Mouse (Mus musculus) forebrain, embryonic 13.5 days (tissue): Measurements from ENCODE around the gene Olfr202. TPM values are rescaled to one million over a fixed set of nuclear protein-coding genes. Genes with fewer than 3 reads are reported as not detected.
"Not testable (repeated sequence)": the region's sequence is repeated elsewhere in the genome, so short reads cannot be mapped to it uniquely, and the experiment has no call there.

Source experiments
- ATAC-seq: fragments of 200-750 bp; cut with Nextera tagmentation; 2 replicates; pipeline ENCODE4 v1.8.0; 2017
- H3K27ac ChIP-seq: fragments of 300-500 bp; sonication (generic); 2 replicates; pipeline ENCODE4 v1.5.1; 2015; ENCODE audit warnings: inconsistent platforms, mild to moderate bottlenecking, moderate library complexity
- H3K27me3 ChIP-seq: fragments of 300-500 bp; sonication (generic); 2 replicates; pipeline ENCODE4 v1.6.1; 2015; ENCODE audit warnings: mild to moderate bottlenecking, inconsistent platforms
- H3K36me3 ChIP-seq: fragments of 300-500 bp; sonication (generic); 2 replicates; pipeline ENCODE4 v1.6.1; 2015; ENCODE audit warnings: mild to moderate bottlenecking, inconsistent platforms; ENCODE audit not compliant: poor library complexity, severe bottlenecking
- H3K4me1 ChIP-seq: fragments of 300-500 bp; sonication (generic); 2 replicates; pipeline ENCODE4 v1.6.1; 2015; ENCODE audit warnings: inconsistent platforms
- H3K4me2 ChIP-seq: fragments of 300-500 bp; sonication (generic); 2 replicates; pipeline ENCODE4 v1.6.1; 2015; ENCODE audit warnings: inconsistent platforms, mild to moderate bottlenecking, moderate library complexity
- H3K4me3 ChIP-seq: fragments of 300-500 bp; sonication (generic); 2 replicates; pipeline ENCODE4 v1.5.1; 2015; ENCODE audit warnings: mild to moderate bottlenecking, inconsistent platforms
- H3K9ac ChIP-seq: fragments of 300-500 bp; sonication (generic); 2 replicates; pipeline ENCODE4 v1.6.1; 2015; ENCODE audit warnings: mild to moderate bottlenecking, inconsistent platforms
- H3K9me3 ChIP-seq: fragments of 300-500 bp; sonication (generic); replicated peaks from 2 replicates; pipeline ENCODE4 v1.6.1; 2016; ENCODE audit warnings: inconsistent platforms
- WGBS: fragments of 180-500 bp; shearing (Covaris S2); methylation state at CpG from one replicate; pipeline ENCODE4 v1.1.7; 2015; 5-methylcytosine and 5-hydroxymethylcytosine counted together
- polyA plus RNA-seq: library from polyadenylated mRNA; unstranded; fragments of >200 nt; fragmentation: Nextera tagmentation; extraction: Ambion mirVana; gene quantifications from 2 replicates; pipeline ENCODE4 v1.2.1, GENCODE M21; 2015

The Olfr202 gene
- polyA plus RNA-seq: not detected in 2 replicates

DNA sequence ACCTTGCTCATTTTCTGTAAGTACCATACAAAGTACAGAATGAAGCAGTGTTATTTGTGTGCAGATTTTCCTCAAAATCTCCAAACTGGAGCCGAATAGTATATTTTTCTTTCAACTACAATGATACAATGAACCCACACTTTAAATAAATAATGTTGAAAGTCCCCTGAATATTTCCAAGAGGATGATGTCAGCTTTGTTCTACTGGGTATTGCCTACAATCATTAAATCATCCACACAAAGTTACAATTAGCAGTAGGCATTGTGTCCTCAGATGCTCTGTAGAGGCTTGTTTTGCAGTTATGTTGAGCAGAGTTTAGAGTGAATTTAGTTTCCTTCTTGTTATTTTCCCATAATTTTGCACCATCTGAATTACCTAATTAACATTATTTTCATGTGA is at the start of gene Olfr202:
Gene Olfr202 (minus strand): TSS at position 101 of the 400 bp plus-strand sequence.
- Histone ChIP-seq H3K4me3 (no peak within 1 kb of the TSS), H3K27me3 (no peaks in the 10 kb centered on the region), H3K36me3 (no peaks in the 10 kb centered on the region), H3K9ac (no peak within 1 kb of the TSS), H3K4me2 (no peak within 1 kb of the TSS), H3K27ac (no peak within 1 kb of the TSS), H3K4me1 (no peaks in the 10 kb centered on the region), H3K9me3 (no peaks in the 10 kb centered on the region)
- 84% methylated on average over 1 of the region's 1 CpGs for WGBS
- ATAC-seq: no peak

DNA sequence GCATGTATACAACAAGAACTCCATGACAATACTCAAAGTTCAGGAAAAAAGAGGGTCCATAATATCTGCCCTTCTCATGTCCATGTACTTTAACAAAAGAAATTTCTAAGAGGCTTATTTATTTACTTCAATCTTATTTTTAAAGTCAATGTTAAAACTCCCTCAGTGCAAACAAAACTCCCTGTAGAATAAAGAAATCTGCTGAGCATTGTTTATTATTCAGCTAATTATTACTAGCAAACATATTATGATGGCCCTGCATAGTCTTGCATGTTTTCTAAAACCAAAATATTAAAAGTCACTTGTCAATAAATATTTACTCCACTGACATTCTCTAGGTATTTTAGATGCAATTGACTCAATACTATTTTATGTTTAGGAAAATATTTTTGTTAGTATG is 44.4 kb upstream of the Olfr202 start, which contains the start of gene Olfr205:
Gene Olfr205 (minus strand): TSS at position 101 of the 400 bp plus-strand sequence.
- H3K27ac ChIP-seq: no peak within 1 kb of the TSS
- H3K4me1 ChIP-seq: no peaks in the 10 kb centered on the region
- H3K27me3 ChIP-seq: no peaks in the 10 kb centered on the region
- no peak for ATAC-seq
- H3K36me3 ChIP-seq: no peaks in the 10 kb centered on the region
- H3K4me3 ChIP-seq: no peak within 1 kb of the TSS
- H3K9me3 ChIP-seq: 0 out of 2 replicates have a peak, but pooled peaks cover 3% of the 10 kb centered on the region
- H3K9ac ChIP-seq: no peak within 1 kb of the TSS
- H3K4me2 ChIP-seq: no peak within 1 kb of the TSS

DNA sequence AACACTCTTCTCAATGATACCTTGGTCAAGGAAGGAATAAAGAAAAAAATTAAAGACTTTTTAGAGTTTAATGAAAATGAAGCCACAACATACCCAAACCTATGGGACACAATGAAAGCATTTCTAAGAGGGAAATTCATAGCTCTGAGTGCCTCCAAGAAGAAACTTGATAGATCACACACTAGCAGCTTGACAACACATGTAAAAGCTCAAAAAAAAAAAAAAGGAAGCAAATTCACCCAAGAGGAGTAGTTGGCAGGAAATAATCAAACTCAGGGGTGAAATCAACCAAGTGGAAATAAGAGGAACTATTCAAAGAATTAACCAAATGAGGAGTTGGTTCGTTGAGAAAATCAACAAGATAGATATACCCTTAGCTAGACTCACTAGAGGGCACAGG is 36.7 kb upstream of the Olfr202 start:
- not testable (repeated sequence) for H3K4me3 ChIP-seq, H3K27ac ChIP-seq, ATAC-seq, H3K4me2 ChIP-seq, H3K36me3 ChIP-seq, H3K9ac ChIP-seq, H3K9me3 ChIP-seq, H3K27me3 ChIP-seq, H3K4me1 ChIP-seq
- WGBS: 48% methylated on average over 1 of the region's 1 CpGs

DNA sequence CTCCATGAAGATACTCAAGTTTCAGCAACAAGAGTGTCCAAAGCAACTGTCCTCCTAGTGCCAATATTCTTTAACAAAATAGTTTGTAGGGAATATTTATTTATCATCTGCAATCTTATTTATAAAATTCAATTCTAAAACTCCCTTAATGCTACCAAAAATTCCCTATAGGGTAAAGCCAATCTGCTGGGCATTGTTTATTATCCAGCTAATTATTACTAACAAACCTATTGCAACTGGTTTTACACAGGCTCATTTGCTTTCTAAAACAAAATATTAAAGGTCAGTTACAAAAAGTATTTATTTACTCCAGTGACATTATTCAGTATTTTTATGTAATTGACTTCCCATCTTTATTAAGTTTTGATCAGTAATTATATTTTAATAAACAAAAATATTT is 31.6 kb upstream of the Olfr202 start, which contains the start of gene Olfr204:
Gene Olfr204 (minus strand): TSS at position 101 of the 400 bp plus-strand sequence.
- no peak for ATAC-seq

DNA sequence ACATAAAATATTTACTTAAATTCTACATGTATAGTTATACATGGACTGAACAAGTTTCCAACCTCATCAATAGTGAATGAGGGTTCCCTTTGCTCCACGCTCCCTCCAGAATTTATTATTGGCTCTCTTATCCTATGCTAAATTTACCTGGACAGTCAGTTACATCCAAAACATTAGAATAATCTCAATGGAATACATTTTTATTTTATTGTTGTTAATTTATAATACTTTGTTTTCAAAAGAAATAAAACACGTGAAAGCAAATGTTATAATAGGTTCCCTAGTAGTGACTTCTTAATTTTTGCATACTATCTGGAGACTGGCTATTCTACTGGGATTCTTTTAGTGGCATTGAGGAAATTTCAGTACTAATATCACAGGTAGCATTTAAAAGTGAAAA is 12.0 kb upstream of the Olfr202 start, which contains the start of gene Olfr203:
Gene Olfr203 (plus strand): TSS at position 301 of the 400 bp plus-strand sequence.
- H3K9me3 ChIP-seq: no peaks in the 10 kb centered on the region
- H3K9ac ChIP-seq: no peak within 1 kb of the TSS
- no peak within 1 kb of the TSS for H3K27ac ChIP-seq
- no peaks in the 10 kb centered on the region for H3K4me1 ChIP-seq
- no peak within 1 kb of the TSS for H3K4me3 ChIP-seq
- no peak within 1 kb of the TSS for H3K4me2 ChIP-seq
- 84% methylated on average over 2 of the region's 2 CpGs for WGBS
- no peaks in the 10 kb centered on the region for H3K36me3 ChIP-seq
- ATAC-seq: no peak
- H3K27me3 ChIP-seq: no peaks in the 10 kb centered on the region

More for the DNA sequence above, 31.6 kb upstream of the Olfr202 start, which contains the start of gene Olfr204:
- H3K27ac ChIP-seq: no peak within 1 kb of the TSS
- no peaks in the 10 kb centered on the region for H3K36me3 ChIP-seq
- H3K27me3 ChIP-seq: no peaks in the 10 kb centered on the region
- no peak within 1 kb of the TSS for H3K9ac ChIP-seq
- H3K4me3 ChIP-seq: no peak within 1 kb of the TSS
- H3K4me1 ChIP-seq: no peaks in the 10 kb centered on the region
- H3K9me3 ChIP-seq: no peaks in the 10 kb centered on the region
- no peak within 1 kb of the TSS for H3K4me2 ChIP-seq

DNA sequence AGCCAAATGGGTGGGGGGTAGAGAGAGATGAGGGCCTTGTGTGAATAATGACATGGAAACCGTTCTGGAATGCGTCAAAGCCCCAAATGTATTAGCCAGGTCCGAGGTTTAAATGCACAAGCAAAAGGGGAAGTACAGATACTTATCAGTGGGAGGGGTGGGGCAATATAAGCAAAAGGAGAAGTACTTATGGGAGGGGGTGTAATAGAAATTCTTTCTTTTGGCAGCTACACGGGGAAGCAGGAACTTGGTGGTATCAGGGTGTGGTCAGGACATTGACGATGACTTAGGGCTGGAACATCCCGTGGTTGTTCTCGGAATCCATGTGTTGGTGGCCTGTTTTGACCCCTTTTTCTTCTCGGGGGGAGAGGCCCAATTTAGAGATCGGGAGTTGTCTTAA is 983 bp upstream of the Olfr202 start:
- H3K27me3 ChIP-seq, ATAC-seq, H3K36me3 ChIP-seq, H3K4me1 ChIP-seq, H3K9me3 ChIP-seq, H3K4me2 ChIP-seq, H3K4me3 ChIP-seq, H3K27ac ChIP-seq, H3K9ac ChIP-seq: not testable (repeated sequence)
- 87% methylated on average over 9 of the region's 9 CpGs for WGBS

DNA sequence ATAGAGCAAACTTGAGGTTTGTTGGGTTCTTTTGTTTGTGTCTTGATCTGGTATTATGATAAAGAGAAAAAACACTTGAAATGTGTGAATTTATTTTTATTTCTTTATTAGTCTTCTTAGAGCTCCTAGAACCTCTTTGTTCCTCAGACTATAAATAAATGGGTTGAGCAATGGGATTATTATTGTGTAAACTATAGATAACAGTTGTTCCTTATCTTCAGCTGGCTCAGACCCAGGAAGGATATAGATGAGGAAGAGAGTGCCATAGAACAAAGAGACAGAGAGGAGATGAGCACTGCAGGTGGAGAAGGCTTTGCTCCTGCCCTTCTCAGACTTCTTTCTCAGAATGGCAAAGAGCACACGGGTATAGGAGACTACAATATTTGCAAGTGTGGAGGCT is 3.1 kb downstream of the Olfr202 start:
- Histone ChIP-seq H3K27me3 (no peaks in the 10 kb centered on the region), H3K9ac (no peak overlapping the region), H3K9me3 (no peaks in the 10 kb centered on the region), H3K4me1 (no peaks in the 10 kb centered on the region), H3K4me3 (no peak overlapping the region), H3K36me3 (no peaks in the 10 kb centered on the region), H3K4me2 (no peak overlapping the region), H3K27ac (no peak overlapping the region)
- WGBS: 83% methylated on average over 1 of the region's 1 CpGs
- no peak for ATAC-seq

DNA sequence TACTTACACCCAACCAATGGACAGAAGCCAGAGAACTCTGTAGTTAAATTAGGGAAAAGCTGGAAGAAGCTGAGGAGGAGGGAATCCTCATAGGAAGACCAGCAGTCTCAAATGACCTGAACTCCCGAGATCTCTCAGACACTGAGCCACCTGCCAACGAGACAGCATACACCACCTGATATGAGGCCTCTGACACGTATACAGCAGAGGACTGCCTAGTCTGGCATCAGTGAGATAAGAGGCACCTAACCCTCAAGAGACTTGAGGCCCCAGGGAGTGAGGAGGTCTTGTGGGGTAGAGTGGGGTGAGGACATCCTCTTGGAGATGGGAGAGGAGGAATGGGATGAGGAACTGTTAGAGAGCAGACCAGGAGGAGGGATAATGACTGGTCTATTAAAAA is 6.1 kb downstream of the Olfr202 start:
- no peaks in the 10 kb centered on the region for H3K36me3 ChIP-seq
- H3K4me1 ChIP-seq: no peaks in the 10 kb centered on the region
- no peak overlapping the region for H3K4me2 ChIP-seq
- no peaks in the 10 kb centered on the region for H3K27me3 ChIP-seq
- H3K9me3 ChIP-seq: no peaks in the 10 kb centered on the region
- WGBS: 82% methylated on average over 3 of the region's 3 CpGs
- ATAC-seq: no peak
- no peak overlapping the region for H3K9ac ChIP-seq
- H3K27ac ChIP-seq: no peak overlapping the region
- H3K4me3 ChIP-seq: no peak overlapping the region

DNA sequence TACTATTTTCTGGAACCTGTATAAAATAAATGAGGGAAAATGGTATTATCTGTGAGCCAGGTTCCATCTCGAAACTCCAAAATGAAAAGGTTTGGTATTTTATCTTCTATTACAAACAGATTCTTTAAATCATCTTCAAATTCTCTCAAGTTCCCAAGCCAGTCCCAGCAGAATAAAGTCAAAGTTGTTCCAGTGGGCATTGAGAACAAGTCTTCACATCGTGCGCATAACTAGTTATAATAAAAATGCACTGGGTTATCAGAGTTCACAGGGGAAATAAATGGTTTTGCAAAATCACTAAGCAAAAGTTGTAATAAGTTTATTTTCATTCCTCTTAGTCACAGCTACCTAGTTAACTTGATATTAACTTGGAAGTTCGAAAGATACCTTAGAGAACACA is 14.1 kb downstream of the Olfr202 start, which contains the start of gene Olfr201:
Gene Olfr201 (minus strand): TSS at position 101 of the 400 bp plus-strand sequence.
- H3K27ac ChIP-seq, H3K4me1 ChIP-seq, H3K27me3 ChIP-seq, ATAC-seq, H3K4me3 ChIP-seq, H3K4me2 ChIP-seq, H3K9me3 ChIP-seq, H3K36me3 ChIP-seq, H3K9ac ChIP-seq: not testable (repeated sequence)
- 88% methylated on average over 4 of the region's 4 CpGs for WGBS

DNA sequence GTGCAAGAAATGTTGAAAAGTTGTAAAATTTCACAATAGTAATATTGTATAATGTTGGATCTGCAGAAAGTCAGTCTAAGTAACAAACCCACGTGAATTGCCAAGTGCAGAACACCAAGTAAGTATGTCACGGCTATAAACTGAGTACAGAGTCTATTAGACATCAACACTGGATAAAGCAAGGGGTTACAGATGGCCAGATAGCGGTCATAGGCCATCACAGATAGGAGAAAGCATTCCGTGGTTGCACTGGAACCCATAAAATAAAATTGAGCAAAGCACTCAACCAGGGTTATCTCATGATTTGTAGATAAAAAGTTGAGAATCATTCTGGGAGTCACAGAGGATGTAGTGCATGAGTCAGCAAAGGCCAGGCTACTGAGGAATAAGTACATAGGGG is 17.5 kb downstream of the Olfr202 start:
- H3K4me1 ChIP-seq, H3K9ac ChIP-seq, H3K9me3 ChIP-seq, ATAC-seq, H3K36me3 ChIP-seq, H3K4me3 ChIP-seq, H3K4me2 ChIP-seq, H3K27me3 ChIP-seq, H3K27ac ChIP-seq: not testable (repeated sequence)
- 78% methylated on average over 4 of the region's 4 CpGs for WGBS

DNA sequence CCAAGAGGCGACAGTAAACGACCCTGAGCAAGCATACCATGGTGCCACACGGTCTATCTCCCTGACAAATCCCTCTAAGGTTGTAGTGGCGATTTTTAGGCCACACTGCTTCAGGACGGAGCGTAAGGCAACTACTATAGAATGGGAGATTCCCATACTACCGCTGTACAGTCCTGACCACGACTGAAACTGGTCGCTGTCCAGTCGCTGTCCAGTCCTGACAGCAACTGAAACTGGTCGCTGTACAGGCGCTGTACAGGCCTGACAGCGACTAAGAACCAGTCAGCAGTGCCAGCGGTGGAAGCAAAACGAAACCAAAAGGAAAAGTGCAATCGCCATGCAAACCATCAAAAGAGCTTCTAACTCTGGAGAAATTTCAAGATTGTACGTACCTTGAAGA is 36.9 kb downstream of the Olfr202 start:
- H3K27ac ChIP-seq: no peak overlapping the region
- H3K36me3 ChIP-seq: no peaks in the 10 kb centered on the region
- WGBS: 87% methylated on average over 17 of the region's 17 CpGs
- no peaks in the 10 kb centered on the region for H3K4me1 ChIP-seq
- no peak overlapping the region for H3K4me3 ChIP-seq
- no peak overlapping the region for H3K9ac ChIP-seq
- H3K27me3 ChIP-seq: no peaks in the 10 kb centered on the region
- no peak for ATAC-seq
- no peaks in the 10 kb centered on the region for H3K9me3 ChIP-seq
- H3K4me2 ChIP-seq: no peak overlapping the region
